Mouse (Mus musculus): ENCODE measurements at regions not wholly inside any gene's neighbourhood (a gene's known extent, or its start where the extent isn't known, plus 50 kb on each side); places are given as distances from the start of the nearest gene placed in this dataset.

GRCm38 (mm10) chr16:31592014-31592871 is 71.0 kb upstream of the Dlg1 start:
- Histone ChIP-seq H3K27ac (peak overlapping the region; percentile 69), H3K4me3 (no peak overlapping the region)
- peak; percentile 61 for DNase-seq
- intact Hi-C loops (cut with DNase I): no loop called here
- TF ChIP-seq CTCF (IDR thresholded peaks at IDR 0.05): no peak

DNA sequence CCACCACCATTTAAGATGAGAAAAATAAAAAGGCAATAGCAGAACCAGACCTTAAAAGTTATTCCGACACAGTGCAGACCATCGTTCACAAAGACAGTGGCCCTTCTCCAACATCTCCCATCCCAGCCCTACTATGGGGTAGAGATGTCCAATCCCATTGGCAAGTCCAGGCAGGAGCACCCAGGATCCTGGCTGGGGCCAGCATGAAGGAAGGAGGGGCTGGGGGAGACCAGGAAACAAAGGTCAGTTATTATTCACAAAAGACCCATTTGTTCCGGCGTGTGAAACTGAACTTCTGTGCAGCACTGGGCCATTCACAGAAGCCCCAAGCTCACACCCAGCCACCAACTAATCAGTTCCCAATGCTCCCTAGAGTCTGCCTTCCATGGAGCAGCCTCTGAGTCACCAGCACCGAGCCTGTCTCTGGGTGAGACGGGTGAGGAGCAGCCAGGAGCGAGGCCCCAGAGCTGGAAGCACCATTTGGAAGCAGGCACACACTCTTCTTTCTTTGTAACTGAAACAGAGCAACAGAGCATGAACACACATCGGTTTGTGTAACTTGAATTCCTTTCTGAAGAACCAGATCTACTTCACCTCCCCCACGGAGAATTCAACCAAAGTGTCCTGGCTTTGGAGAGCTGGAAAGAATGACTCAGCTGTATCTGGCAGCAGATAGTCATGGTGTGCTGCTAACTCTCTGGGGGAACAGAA is 70.1 kb upstream of the Dlg1 start:
- intact Hi-C loops (cut with DNase I): no loop called here
- peak overlapping the region; percentile 69 for H3K27ac ChIP-seq
- 0 out of 2 replicates have a peak overlapping the region, but pooled peaks have one; percentile 11 for H3K4me3 ChIP-seq
- TF ChIP-seq CTCF (IDR thresholded peaks at IDR 0.05): no peak
- peak; percentile 52 for DNase-seq

DNA sequence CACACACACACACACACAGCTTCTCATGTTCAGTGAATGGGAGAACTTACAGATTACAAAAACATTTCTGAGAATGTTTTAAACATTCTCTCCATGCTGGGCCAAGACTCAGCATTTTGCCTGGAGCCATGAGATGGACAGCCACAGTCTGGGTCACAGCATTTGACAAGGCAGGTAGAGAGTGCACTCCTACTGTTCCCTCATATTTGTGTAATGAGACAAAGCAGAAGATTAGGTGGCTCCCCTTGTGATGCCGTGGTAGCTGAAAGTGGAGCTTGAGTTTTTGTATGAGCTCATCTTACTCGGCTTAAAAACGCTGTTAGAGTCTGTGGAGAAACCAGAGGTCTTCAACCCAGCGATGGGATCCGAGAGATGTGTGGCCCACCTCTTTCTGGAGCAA is 65.3 kb upstream of the Dlg1 start:
- intact Hi-C loops (cut with DNase I): no loop called here

DNA sequence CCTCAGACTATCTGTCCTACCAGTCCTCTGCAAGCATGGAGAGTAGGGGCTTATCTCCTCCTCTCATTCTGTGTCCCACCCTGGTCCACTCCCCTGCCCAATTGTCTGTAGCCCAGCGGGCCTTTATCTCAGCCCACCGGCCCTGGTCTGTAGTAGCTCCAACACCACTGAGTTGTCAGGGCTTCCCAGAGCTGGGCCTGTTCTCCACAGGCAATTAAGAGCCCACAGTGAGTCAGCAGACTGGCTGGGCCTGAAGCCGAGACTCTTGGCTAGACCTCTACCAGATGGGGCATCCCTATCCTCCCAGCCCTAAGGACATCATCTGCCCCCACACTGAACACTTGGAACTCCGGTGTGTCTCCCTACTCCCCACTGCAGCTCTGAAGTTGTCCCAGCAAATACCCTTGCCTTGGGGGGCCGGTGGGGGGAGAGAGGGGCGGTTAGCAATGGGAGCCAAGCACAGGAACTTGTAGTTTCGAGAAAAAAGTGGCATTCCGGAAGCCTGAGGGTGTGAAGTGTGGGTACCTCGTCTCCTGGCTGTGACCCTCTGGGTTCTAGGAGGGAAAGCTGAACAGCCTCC is 64.7 kb upstream of the Dlg1 start:
- TF ChIP-seq CTCF (IDR thresholded peaks at IDR 0.05): no peak
- peak overlapping the region; percentile 80 for H3K27ac ChIP-seq
- intact Hi-C loops (cut with DNase I): no loop called here
- H3K4me3 ChIP-seq: no peak overlapping the region
- DNase-seq: peak; percentile 86

More for the DNA sequence above, 65.3 kb upstream of the Dlg1 start:
- no peak for DNase-seq
- no peak for TF ChIP-seq CTCF (IDR thresholded peaks at IDR 0.05)
- no peak overlapping the region for H3K4me3 ChIP-seq
- H3K27ac ChIP-seq: peak overlapping the region; percentile 80

DNA sequence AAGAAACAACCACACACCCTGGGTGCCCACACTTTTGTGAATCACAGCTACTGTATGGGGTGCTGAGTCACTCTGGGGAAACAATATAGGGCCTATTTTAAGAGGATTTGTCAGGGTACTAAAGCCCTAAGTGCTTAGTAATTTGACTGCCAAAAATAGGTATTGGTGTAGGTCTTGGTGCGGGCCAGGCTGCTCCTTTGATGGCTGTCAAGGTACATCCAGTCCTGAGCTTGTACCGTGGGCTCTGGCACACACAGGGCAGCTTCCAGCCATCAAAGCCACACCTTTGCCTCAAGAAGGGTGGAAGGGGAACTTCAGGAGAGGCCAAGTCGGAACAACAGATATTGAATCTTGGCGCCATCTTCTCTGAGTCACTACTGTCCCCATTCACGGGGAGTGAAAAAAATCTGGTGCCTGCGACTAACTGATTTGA is 64.2 kb upstream of the Dlg1 start:
- no peak for TF ChIP-seq CTCF (IDR thresholded peaks at IDR 0.05)
- DNase-seq: peak; percentile 55
- intact Hi-C loops (cut with DNase I): no loop called here

GRCm38 (mm10) chr16:31601278-31601677 is 62.0 kb upstream of the Dlg1 start:
- no peak overlapping the region for H3K4me3 ChIP-seq
- intact Hi-C loops (cut with DNase I): no loop called here
- peak; percentile 58 for DNase-seq

More for the DNA sequence above, 64.2 kb upstream of the Dlg1 start:
- Histone ChIP-seq H3K4me3 (no peak overlapping the region), H3K27ac (peak overlapping the region; percentile 80)

GRCm38 (mm10) chr16:31603185-31603584 is 60.1 kb upstream of the Dlg1 start:
- TF ChIP-seq CTCF (IDR thresholded peaks at IDR 0.05): no peak
- intact Hi-C loops (cut with DNase I): no loop called here
- no peak overlapping the region for H3K27ac ChIP-seq
- H3K4me3 ChIP-seq: no peak overlapping the region
- DNase-seq: no peak

More at GRCm38 (mm10) chr16:31601278-31601677, 62.0 kb upstream of the Dlg1 start:
- no peak overlapping the region for H3K27ac ChIP-seq
- TF ChIP-seq CTCF (IDR thresholded peaks at IDR 0.05): no peak

DNA sequence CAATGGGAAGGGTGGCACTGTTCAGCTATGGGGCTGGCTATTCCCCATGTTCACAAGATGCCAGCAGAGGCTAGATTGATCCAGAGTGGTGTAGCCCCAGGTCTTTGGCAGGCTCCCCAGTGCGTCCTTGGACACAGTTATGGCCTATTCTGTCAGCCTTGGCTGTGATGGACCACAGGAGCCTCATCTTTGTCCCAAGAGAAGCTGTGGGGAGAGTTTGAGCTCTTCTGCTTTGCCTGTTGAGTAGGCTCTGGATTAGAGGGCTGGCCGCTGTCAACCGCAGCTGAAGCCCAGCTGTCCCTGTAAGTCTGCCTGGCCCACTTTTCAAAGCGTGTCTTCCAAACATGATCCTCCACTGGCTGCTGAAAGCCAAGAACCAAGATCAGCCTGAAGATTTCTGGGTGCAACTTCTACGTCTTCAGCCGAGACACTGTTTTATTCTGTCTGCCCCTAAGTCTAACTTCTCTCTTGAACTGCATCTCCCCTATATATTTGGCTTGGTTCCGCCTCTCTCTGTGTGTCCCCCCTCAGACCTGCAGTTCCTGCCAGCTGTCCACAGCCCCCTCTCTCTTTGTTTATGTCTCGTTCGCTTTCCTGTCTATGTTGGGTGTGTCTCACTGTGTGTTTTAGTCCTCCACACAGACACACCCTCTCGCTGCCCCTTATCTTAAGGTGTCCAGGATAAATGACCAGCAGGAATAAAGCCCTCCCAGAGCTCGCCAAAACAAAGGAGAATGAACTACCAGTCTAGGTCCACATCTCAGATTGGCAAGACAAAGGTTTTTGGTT is 56.7 kb upstream of the Dlg1 start:
- no peak for TF ChIP-seq CTCF (IDR thresholded peaks at IDR 0.05)
- Histone ChIP-seq H3K27ac (peak overlapping the region; percentile 88), H3K4me3 (peak overlapping the region; percentile 54)
- intact Hi-C loops (cut with DNase I): loop anchor here (5.0 kb wide), 1 partner anchor 56 kb away; the partner anchor contains the start of gene Dlg1
- DNase-seq: peak; percentile 84

GRCm38 (mm10) chr16:31608964-31609363 is 54.3 kb upstream of the Dlg1 start:
- intact Hi-C loops (cut with DNase I): loop anchor here (5.0 kb wide), 1 partner anchor 53 kb away; the partner anchor contains the start of gene Dlg1
- H3K4me3 ChIP-seq: no peak overlapping the region
- peak overlapping the region; percentile 13; the same call in 1 of the 2 replicates for H3K27ac ChIP-seq
- TF ChIP-seq CTCF (IDR thresholded peaks at IDR 0.05): no peak
- DNase-seq: no peak

DNA sequence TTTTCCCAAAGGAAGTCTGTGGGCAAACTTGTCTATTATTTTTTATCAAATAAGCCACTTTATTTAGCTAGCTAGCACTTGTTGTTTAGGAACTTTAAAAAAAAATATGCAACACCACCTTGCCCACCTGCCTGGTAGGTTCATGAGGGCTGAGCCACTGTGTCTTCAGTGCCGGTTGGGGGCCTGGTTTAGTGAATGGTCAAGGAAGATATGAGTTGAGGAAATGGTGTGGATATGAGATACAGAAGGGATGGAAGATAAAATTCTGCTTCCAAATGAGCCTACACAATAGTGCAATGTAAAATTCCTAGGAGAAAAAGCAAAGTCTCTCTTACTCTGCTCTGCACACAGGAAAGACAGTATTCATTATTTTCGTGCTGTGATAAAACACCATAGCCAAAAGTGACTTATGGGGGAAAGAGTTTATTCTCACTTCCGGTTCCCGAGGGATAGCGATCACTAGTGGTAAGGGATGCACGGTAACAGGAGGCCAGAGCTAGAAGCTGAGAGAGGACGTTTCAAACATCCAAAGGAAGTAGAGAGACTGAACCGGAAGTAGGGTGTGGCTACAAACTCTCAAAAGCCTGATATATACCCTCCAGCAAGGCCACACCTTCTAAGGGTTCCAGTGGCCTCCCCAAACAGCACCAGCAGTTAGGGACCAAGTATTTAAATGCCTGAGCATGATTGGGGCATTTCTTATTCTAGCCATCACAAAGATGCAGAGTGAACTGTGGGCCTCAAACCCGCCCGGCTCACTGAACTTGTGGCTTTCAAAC is 53.7 kb upstream of the Dlg1 start:
- intact Hi-C loops (cut with DNase I): loop anchor here (5.0 kb wide), 1 partner anchor 53 kb away; the partner anchor contains the start of gene Dlg1
- no peak for DNase-seq
- no peak overlapping the region for H3K4me3 ChIP-seq
- TF ChIP-seq CTCF (IDR thresholded peaks at IDR 0.05): no peak
- H3K27ac ChIP-seq: no peak overlapping the region; the same call in 1 of the 2 replicates

Data from gastrocnemius, adult 2 months (tissue).